Mouse (Mus musculus): ENCODE measurements around the gene Mtus2. TPM values are rescaled to one million over a fixed set of nuclear protein-coding genes. Genes with fewer than 3 reads are reported as not detected.

Gene Mtus2
- polyA plus RNA-seq, 1 experiment from 2014 or later, result 49.4 TPM

GRCm38 (mm10) chr5:147969566-147969965, 12.4 kb downstream of the Mtus2 start:
- DNase-seq (ENCODE audit: low spot score) (no peak), ATAC-seq (ENCODE audit: low FRiP score) (no peak)
- Histone ChIP-seq H3K9ac (no peak overlapping the region), H3K4me3 (replicated peaks; ENCODE audit: low read length) (no peak overlapping the region), H3K4me1 (replicated peaks; ENCODE audit: control insufficient read depth, insufficient read depth, low read length) (no peaks in the 10 kb centered on the region), H3K36me3 (replicated peaks; ENCODE audit: control insufficient read depth, insufficient read depth) (no peaks in the 10 kb centered on the region), H3K27me3 (ENCODE audit: control insufficient read depth, insufficient read depth, low read length) (no peaks in the 10 kb centered on the region), H3K4me2 (replicated peaks) (no peak overlapping the region), H3K27ac (no peak overlapping the region), H3K9me3 (ENCODE audit: control insufficient read depth, low read length) (0 out of 2 replicates have a peak, but pooled peaks cover 3% of the 10 kb centered on the region)
- 72% methylated on average over 5 of the region's 5 CpGs for WGBS

GRCm38 (mm10) chr5:147976001-147976400, 18.9 kb downstream of the Mtus2 start:
- H3K4me1 ChIP-seq (replicated peaks; ENCODE audit: control insufficient read depth, insufficient read depth, low read length), result no peaks in the 10 kb centered on the region
- no peak overlapping the region for H3K27ac ChIP-seq
- no peaks in the 10 kb centered on the region for H3K36me3 ChIP-seq (replicated peaks; ENCODE audit: control insufficient read depth, insufficient read depth)
- 70% methylated on average over 13 of the region's 13 CpGs for WGBS
- ATAC-seq (ENCODE audit: low FRiP score) (no peak), DNase-seq (ENCODE audit: low spot score) (no peak)
- H3K9ac ChIP-seq, result no peak overlapping the region
- no peak overlapping the region for H3K4me3 ChIP-seq (replicated peaks; ENCODE audit: low read length)
- no peaks in the 10 kb centered on the region for H3K27me3 ChIP-seq (ENCODE audit: control insufficient read depth, insufficient read depth, low read length)
- 0 out of 2 replicates have a peak, but pooled peaks cover 6% of the 10 kb centered on the region for H3K9me3 ChIP-seq (ENCODE audit: control insufficient read depth, low read length)
- no peak overlapping the region for H3K4me2 ChIP-seq (replicated peaks)

- no peaks in the 10 kb centered on the region for H3K4me1 ChIP-seq (replicated peaks; ENCODE audit: control insufficient read depth, insufficient read depth, low read length)
- 0 out of 2 replicates have a peak, but pooled peaks cover 3% of the 10 kb centered on the region for H3K9me3 ChIP-seq (ENCODE audit: control insufficient read depth, low read length)
- 76% methylated on average over 13 of the region's 13 CpGs for WGBS
- DNase-seq (ENCODE audit: low spot score), result no peak
- H3K27me3 ChIP-seq (ENCODE audit: control insufficient read depth, insufficient read depth, low read length), result no peaks in the 10 kb centered on the region
- H3K9ac ChIP-seq, result no peak overlapping the region
- ATAC-seq (ENCODE audit: low FRiP score), result no peak
- no peak overlapping the region for H3K4me2 ChIP-seq (replicated peaks)
- no peaks in the 10 kb centered on the region for H3K36me3 ChIP-seq (replicated peaks; ENCODE audit: control insufficient read depth, insufficient read depth)
- no peak overlapping the region for H3K27ac ChIP-seq
- H3K4me3 ChIP-seq (replicated peaks; ENCODE audit: low read length), result no peak overlapping the region
Observed at GRCm38 (mm10) chr5:147980606-147981005, 23.5 kb downstream of the Mtus2 start.

- Histone ChIP-seq H3K27ac (no peak overlapping the region), H3K4me3 (replicated peaks; ENCODE audit: low read length) (no peak overlapping the region), H3K36me3 (replicated peaks; ENCODE audit: control insufficient read depth, insufficient read depth) (no peaks in the 10 kb centered on the region), H3K4me1 (replicated peaks; ENCODE audit: control insufficient read depth, insufficient read depth, low read length) (no peaks in the 10 kb centered on the region), H3K9me3 (ENCODE audit: control insufficient read depth, low read length) (no peaks in the 10 kb centered on the region), H3K27me3 (ENCODE audit: control insufficient read depth, insufficient read depth, low read length) (no peaks in the 10 kb centered on the region), H3K4me2 (replicated peaks) (no peak overlapping the region), H3K9ac (no peak overlapping the region)
- DNase-seq (ENCODE audit: low spot score), result no peak
- no peak for ATAC-seq (ENCODE audit: low FRiP score)
- WGBS, result 78% methylated on average over 4 of the region's 4 CpGs
Observed at GRCm38 (mm10) chr5:147990289-147990688, 33.2 kb downstream of the Mtus2 start.

GRCm38 (mm10) chr5:147990775-147991174, 33.7 kb downstream of the Mtus2 start:
- 87% methylated on average over 10 of the region's 10 CpGs for WGBS
- Histone ChIP-seq H3K4me1 (replicated peaks; ENCODE audit: control insufficient read depth, insufficient read depth, low read length) (no peaks in the 10 kb centered on the region), H3K4me3 (replicated peaks; ENCODE audit: low read length) (no peak overlapping the region), H3K9me3 (ENCODE audit: control insufficient read depth, low read length) (no peaks in the 10 kb centered on the region), H3K27ac (no peak overlapping the region), H3K27me3 (ENCODE audit: control insufficient read depth, insufficient read depth, low read length) (no peaks in the 10 kb centered on the region), H3K9ac (no peak overlapping the region), H3K4me2 (replicated peaks) (no peak overlapping the region), H3K36me3 (replicated peaks; ENCODE audit: control insufficient read depth, insufficient read depth) (no peaks in the 10 kb centered on the region)
- ATAC-seq (ENCODE audit: low FRiP score) (no peak), DNase-seq (ENCODE audit: low spot score) (no peak)

GRCm38 (mm10) chr5:147992581-147993378, 35.7 kb downstream of the Mtus2 start:
- Histone ChIP-seq H3K27me3 (ENCODE audit: control insufficient read depth, insufficient read depth, low read length) (no peaks in the 10 kb centered on the region), H3K27ac (no peak overlapping the region), H3K4me2 (replicated peaks) (no peak overlapping the region), H3K4me1 (replicated peaks; ENCODE audit: control insufficient read depth, insufficient read depth, low read length) (no peaks in the 10 kb centered on the region), H3K9me3 (ENCODE audit: control insufficient read depth, low read length) (no peaks in the 10 kb centered on the region), H3K9ac (no peak overlapping the region), H3K4me3 (replicated peaks; ENCODE audit: low read length) (no peak overlapping the region), H3K36me3 (replicated peaks; ENCODE audit: control insufficient read depth, insufficient read depth) (no peaks in the 10 kb centered on the region)
- DNase-seq (ENCODE audit: low spot score), result peak; percentile 36
- ATAC-seq (ENCODE audit: low FRiP score), result no peak
- 31% methylated on average over 20 of the region's 20 CpGs for WGBS

- ATAC-seq (ENCODE audit: low FRiP score) (no peak), DNase-seq (ENCODE audit: low spot score) (no peak)
- Histone ChIP-seq H3K9ac (no peak overlapping the region), H3K4me3 (replicated peaks; ENCODE audit: low read length) (no peak overlapping the region), H3K9me3 (ENCODE audit: control insufficient read depth, low read length) (no peaks in the 10 kb centered on the region), H3K4me1 (replicated peaks; ENCODE audit: control insufficient read depth, insufficient read depth, low read length) (no peaks in the 10 kb centered on the region), H3K27ac (no peak overlapping the region), H3K36me3 (replicated peaks; ENCODE audit: control insufficient read depth, insufficient read depth) (no peaks in the 10 kb centered on the region), H3K27me3 (ENCODE audit: control insufficient read depth, insufficient read depth, low read length) (no peaks in the 10 kb centered on the region), H3K4me2 (replicated peaks) (no peak overlapping the region)
- WGBS, result 19% methylated on average over 4 of the region's 4 CpGs
Observed at GRCm38 (mm10) chr5:148005263-148005662, 48.1 kb downstream of the Mtus2 start.

- H3K36me3 ChIP-seq (replicated peaks; ENCODE audit: control insufficient read depth, insufficient read depth), result no peaks in the 10 kb centered on the region
- H3K4me2 ChIP-seq (replicated peaks), result no peak overlapping the region
- H3K27me3 ChIP-seq (ENCODE audit: control insufficient read depth, insufficient read depth, low read length), result no peaks in the 10 kb centered on the region
- H3K9ac ChIP-seq, result no peak overlapping the region
- DNase-seq (ENCODE audit: low spot score), result no peak
- ATAC-seq (ENCODE audit: low FRiP score), result no peak
- 82% methylated on average over 5 of the region's 5 CpGs for WGBS
- H3K4me3 ChIP-seq (replicated peaks; ENCODE audit: low read length), result no peak overlapping the region
- H3K27ac ChIP-seq, result no peak overlapping the region
- H3K4me1 ChIP-seq (replicated peaks; ENCODE audit: control insufficient read depth, insufficient read depth, low read length), result no peaks in the 10 kb centered on the region; the same call in 1 of the 2 replicates
- no peaks in the 10 kb centered on the region for H3K9me3 ChIP-seq (ENCODE audit: control insufficient read depth, low read length)
Observed at GRCm38 (mm10) chr5:148012156-148012555, 55.0 kb downstream of the Mtus2 start.

- Histone ChIP-seq H3K4me2 (replicated peaks) (no peak overlapping the region), H3K36me3 (replicated peaks; ENCODE audit: control insufficient read depth, insufficient read depth) (no peaks in the 10 kb centered on the region), H3K9me3 (ENCODE audit: control insufficient read depth, low read length) (no peaks in the 10 kb centered on the region), H3K27ac (no peak overlapping the region), H3K9ac (no peak overlapping the region), H3K27me3 (ENCODE audit: control insufficient read depth, insufficient read depth, low read length) (no peaks in the 10 kb centered on the region), H3K4me3 (replicated peaks; ENCODE audit: low read length) (no peak overlapping the region), H3K4me1 (replicated peaks; ENCODE audit: control insufficient read depth, insufficient read depth, low read length) (no peaks in the 10 kb centered on the region; the same call in 1 of the 2 replicates)
- 80% methylated on average over 6 of the region's 6 CpGs for WGBS
- no peak for DNase-seq (ENCODE audit: low spot score)
- ATAC-seq (ENCODE audit: low FRiP score), result no peak
Observed at GRCm38 (mm10) chr5:148014133-148014854, 57.2 kb downstream of the Mtus2 start.

Data from hindbrain, embryonic 14.5 days (tissue).